Mouse (Mus musculus): ENCODE measurements at regions not wholly inside any gene's neighbourhood (a gene's known extent, or its start where the extent isn't known, plus 50 kb on each side); places are given as distances from the start of the nearest gene placed in this dataset.

DNA sequence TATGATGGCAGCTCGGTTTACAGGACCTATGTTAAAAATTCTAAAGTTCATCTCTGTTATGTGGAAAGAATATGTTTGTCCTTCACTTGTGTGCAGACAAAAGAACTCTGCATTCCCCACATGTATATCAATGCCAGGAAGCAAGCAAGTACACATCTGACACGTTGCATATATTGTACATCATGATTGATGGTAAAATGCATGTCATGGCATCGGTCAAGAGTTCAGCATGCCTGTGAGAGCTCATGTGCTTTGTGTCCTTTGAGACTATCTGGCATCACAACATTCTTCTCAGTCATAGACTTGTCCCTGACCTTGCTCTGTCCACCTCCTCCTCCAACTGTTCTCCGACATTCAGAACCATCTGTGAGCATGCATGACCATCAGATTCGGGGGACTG is 465.6 kb upstream of the N6amt1 start:
- TF ChIP-seq POLR2A (IDR thresholded peaks at IDR 0.05; ENCODE audit: control insufficient read depth, low read depth, low read length) (no peak), CTCF (IDR thresholded peaks at IDR 0.05; ENCODE audit: control insufficient read depth, insufficient read depth, insufficient replicate concordance, low read depth, low read length) (no peak)
